Mouse (Mus musculus) B cell, adult (primary cell): Measurements from ENCODE around the gene Cpne4. TPM values are rescaled to one million over a fixed set of nuclear protein-coding genes. Genes with fewer than 3 reads are reported as not detected.

Experiments
- total RNA-seq: library from RNA; stranded (reverse); gene quantifications from 4 replicates; pipeline ENCODE4 v1.2.4, GENCODE M21; 2023; ENCODE audit not compliant: inconsistent age

Cpne4 gene
- not detected in 4 replicates for total RNA-seq

DNA sequence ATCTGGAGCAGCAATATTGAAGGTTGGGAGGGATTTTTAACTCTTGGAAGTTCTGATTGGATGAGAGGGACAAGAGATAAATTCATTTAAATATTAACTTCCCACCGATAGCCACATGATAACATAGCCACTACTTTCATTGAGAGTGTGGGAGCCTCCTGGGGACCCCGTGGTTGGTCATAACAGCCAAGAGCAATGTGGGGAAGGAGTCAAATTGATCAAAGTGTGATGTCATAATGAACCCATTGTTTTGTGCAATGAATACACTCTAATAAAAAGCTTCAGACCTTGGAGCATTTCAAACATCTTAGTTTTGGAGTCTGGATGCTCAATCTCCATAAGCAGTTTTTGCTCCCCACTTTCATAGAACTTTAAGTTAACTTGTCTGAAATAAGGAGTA, at the start of gene Cpne4:
Cpne4 (plus strand) TSS at position 301 of the 400 bp plus-strand sequence.

GRCm38 (mm10) chr9:105053147-105053557, 506.1 kb downstream of the Cpne4 start, which contains the start of gene Mrpl3:
Gene Mrpl3 (plus strand): TSS chr9:105053239.

Other genes with a start within 250 kb of the Cpne4 start
- 2.9 to 5.2 TPM (median 4.1 TPM) in 4 replicates for gene Acpp, start 209.5 kb upstream of the Cpne4 start, total RNA-seq